Mouse (Mus musculus) layer of hippocampus, adult 18-20 months (tissue): ENCODE data around the gene Flt3l. TPM values are rescaled to one million over a fixed set of nuclear protein-coding genes. Genes with fewer than 3 reads are reported as not detected.

Experiments
- microRNA-seq, 2 experiments: library from miRNA; unstranded; fragments of <30 nt; microRNA quantifications; one replicate each; pipeline ENCODE4 v1.2.0; 2021
- total RNA-seq, 2 experiments: library from RNA; stranded (reverse); gene quantifications; 2 replicates each; pipeline ENCODE4 v1.2.3; 2021

Flt3l gene
- total RNA-seq, 2 experiments from 2014 or later = 6.9 to 9.5 TPM

Small RNAs within 50 kb of the gene (microRNA-seq; reads per million reads assigned to microRNA genes)
- gene Mir150 = 696 to 839 reads per million in 2 experiments
- gene Mir5121 = 16.0 to 21.8 reads per million in 2 experiments
- 2.0 to 3.9 reads per million in 2 experiments for gene Mir7055

Other genes with a start within 250 kb of the Flt3l start
- gene Med25, start 243.7 kb downstream of the Flt3l start, total RNA-seq = 100 to 1,000 TPM in 1 of 2 experiments, 10 to 100 TPM in 1; 96.8 to 101 TPM
- 10 to 100 TPM; 23.4 to 24.5 TPM for gene Fuz, start 240.4 kb downstream of the Flt3l start, total RNA-seq
- gene Ap2a1, start 206.9 kb downstream of the Flt3l start, total RNA-seq = 100 to 1,000 TPM; 288 to 294 TPM
- gene Tsks, start 193.2 kb downstream of the Flt3l start, total RNA-seq = 1 to 10 TPM in 1 of 2 experiments, under 1 TPM in 1; 0.79 to 1.2 TPM
- gene Cpt1c, start 161.6 kb downstream of the Flt3l start, total RNA-seq = 100 to 1,000 TPM; 129 to 136 TPM
- gene Prmt1, start 149.9 kb downstream of the Flt3l start, total RNA-seq = 100 to 1,000 TPM; 172 to 183 TPM
- 10 to 100 TPM; 41.5 to 43.7 TPM for gene Irf3, start 138.8 kb downstream of the Flt3l start, total RNA-seq
- gene Bcl2l12, start 137.7 kb downstream of the Flt3l start, total RNA-seq = 1 to 10 TPM; 3.1 TPM
- 100 to 1,000 TPM; 159 to 168 TPM for gene Scaf1, start 120.1 kb downstream of the Flt3l start, total RNA-seq
- gene Rras, start 118.5 kb downstream of the Flt3l start, total RNA-seq = 10 to 100 TPM; 11.6 to 12.9 TPM
- gene Prr12, start 83.6 kb downstream of the Flt3l start, total RNA-seq = 10 to 100 TPM; 75.7 to 77.5 TPM
- gene Nosip, start 74.0 kb downstream of the Flt3l start, total RNA-seq = 10 to 100 TPM; 50.8 to 57.6 TPM
- gene Prrg2, start 73.8 kb downstream of the Flt3l start, total RNA-seq = 1 to 10 TPM; 5.9 TPM
- 1 to 10 TPM; 7.4 to 8.5 TPM for gene Rcn3, start 44.2 kb downstream of the Flt3l start, total RNA-seq
- 10 to 100 TPM; 14.8 to 18.7 TPM for gene Fcgrt, start 32.6 kb downstream of the Flt3l start, total RNA-seq
- gene Rps11, start 12.0 kb downstream of the Flt3l start, total RNA-seq = 100 to 1,000 TPM; 481 to 486 TPM
- gene Rpl13a, start 7.7 kb downstream of the Flt3l start, total RNA-seq = 100 to 1,000 TPM; 866 to 870 TPM
- not detected for gene Gm45713, start 201 bp downstream of the Flt3l start, total RNA-seq
- gene Pih1d1, start 17.9 kb upstream of the Flt3l start, total RNA-seq = 10 to 100 TPM; 43.2 to 44.5 TPM
- gene Aldh16a1, start 18.2 kb upstream of the Flt3l start, total RNA-seq = 10 to 100 TPM; 11.4 to 16.3 TPM
- gene Slc17a7, start 27.5 kb upstream of the Flt3l start, total RNA-seq = 1,000 to 10,000 TPM; 1,340 to 1,403 TPM
- under 1 TPM in 1 of 2 experiments, not detected in 1; 0.18 TPM for gene Gfy, start 43.1 kb upstream of the Flt3l start, total RNA-seq
- not detected for gene Pth2, start 44.6 kb upstream of the Flt3l start, total RNA-seq
- 1 to 10 TPM; 2.2 to 3.4 TPM for gene Ccdc155, start 68.5 kb upstream of the Flt3l start, total RNA-seq
- 1 to 10 TPM; 1.9 to 3.1 TPM for gene Dkkl1, start 75.7 kb upstream of the Flt3l start, total RNA-seq
- gene Tead2, start 79.3 kb upstream of the Flt3l start, total RNA-seq = 1 to 10 TPM; 3.2 to 4.2 TPM
- gene Cd37, start 102.7 kb upstream of the Flt3l start, total RNA-seq = 1 to 10 TPM; 4.5 to 4.8 TPM
- gene Slc6a16, start 104.7 kb upstream of the Flt3l start, total RNA-seq = 1 to 10 TPM; 1.3 to 2.6 TPM
- not detected for gene Slc6a21, start 141.1 kb upstream of the Flt3l start, total RNA-seq
- gene Trpm4, start 197.3 kb upstream of the Flt3l start, total RNA-seq = 10 to 100 TPM in 1 of 2 experiments, 1 to 10 TPM in 1; 9.7 to 16.2 TPM
- gene Hrc, start 198.9 kb upstream of the Flt3l start, total RNA-seq = under 1 TPM; 0.17 to 0.18 TPM
- 100 to 1,000 TPM; 132 to 139 TPM for gene Ppfia3, start 230.6 kb upstream of the Flt3l start, total RNA-seq
- gene Lin7b, start 234.2 kb upstream of the Flt3l start, total RNA-seq = 100 to 1,000 TPM; 134 to 144 TPM